Mouse (Mus musculus) midbrain, embryonic 16.5 days (tissue): ENCODE measurements around the gene Camta1. TPM values are rescaled to one million over a fixed set of nuclear protein-coding genes. Genes with fewer than 3 reads are reported as not detected.

ENCODE experiments used
- ATAC-seq: fragments of 200-750 bp; cut with Nextera tagmentation; 2 replicates; pipeline ENCODE4 v1.8.0; 2017; ENCODE audit warnings: moderate TSS enrichment
- H3K27ac ChIP-seq: fragments of 300-500 bp; sonication (generic); 2 replicates; pipeline ENCODE4 v1.5.1; 2014; ENCODE audit warnings: mild to moderate bottlenecking, low read length, mixed read lengths
- H3K27me3 ChIP-seq: fragments of 300-500 bp; sonication (generic); 2 replicates; pipeline ENCODE4 v1.6.1; 2014; ENCODE audit warnings: low read depth, low read length, mixed read lengths; ENCODE audit not compliant: control insufficient read depth, insufficient read depth
- H3K36me3 ChIP-seq: fragments of 300-500 bp; sonication (generic); 2 replicates; pipeline ENCODE4 v1.6.1; 2014; ENCODE audit warnings: mild to moderate bottlenecking, low read length, moderate library complexity, mixed read lengths; ENCODE audit not compliant: control insufficient read depth, insufficient read depth
- H3K4me1 ChIP-seq: fragments of 300-500 bp; sonication (generic); 2 replicates; pipeline ENCODE4 v1.6.1; 2014; ENCODE audit warnings: mild to moderate bottlenecking, low read length, mixed read lengths; ENCODE audit not compliant: control insufficient read depth, insufficient read depth
- H3K4me2 ChIP-seq: fragments of 300-500 bp; sonication (generic); 2 replicates; pipeline ENCODE4 v1.6.1; 2014; ENCODE audit warnings: mild to moderate bottlenecking, low read length, mixed read lengths
- H3K4me3 ChIP-seq: fragments of 300-500 bp; sonication (generic); 2 replicates; pipeline ENCODE4 v1.5.1; 2014; ENCODE audit warnings: low read depth, mild to moderate bottlenecking, low read length, moderate library complexity, mixed read lengths
- H3K9ac ChIP-seq: fragments of 300-500 bp; sonication (generic); 2 replicates; pipeline ENCODE4 v1.6.1; 2014; ENCODE audit warnings: low read depth, low read length, mixed read lengths
- H3K9me3 ChIP-seq: fragments of 300-500 bp; sonication (generic); replicated peaks from 2 replicates; pipeline ENCODE4 v1.6.1; 2014; ENCODE audit warnings: mild to moderate bottlenecking, low read length, mixed read lengths; ENCODE audit not compliant: control insufficient read depth, poor library complexity, severe bottlenecking
- WGBS: fragments of 180-500 bp; shearing (Covaris S2); extraction: QIAGEN DNeasy Blood & Tissue Kit; methylation state at CpG from one replicate; pipeline ENCODE4 v1.1.7; 2014; 5-methylcytosine and 5-hydroxymethylcytosine counted together
- polyA plus RNA-seq: library from polyadenylated mRNA; unstranded; fragments of >200 nt; fragmentation: Nextera tagmentation; extraction: Ambion mirVana; gene quantifications from 2 replicates; pipeline ENCODE4 v1.2.1, GENCODE M21; 2015

The Camta1 gene
- polyA plus RNA-seq, 1 experiment from 2014 or later = 159 TPM

- no peak for ATAC-seq
Observed at GRCm38 (mm10) chr4:151777451-151777850, 84.2 kb downstream of the Camta1 start.

GRCm38 (mm10) chr4:151775441-151775840 is 86.2 kb downstream of the Camta1 start:
- no peak for ATAC-seq
- no peaks in the 10 kb centered on the region for H3K36me3 ChIP-seq
- H3K4me3 ChIP-seq = no peak overlapping the region
- H3K27ac ChIP-seq = no peak overlapping the region
- H3K4me1 ChIP-seq = 0 out of 2 replicates have a peak, but pooled peaks cover 2% of the 10 kb centered on the region
- WGBS = 86% methylated on average over 7 of the region's 7 CpGs
- no peak overlapping the region for H3K4me2 ChIP-seq
- H3K27me3 ChIP-seq = no peaks in the 10 kb centered on the region
- no peaks in the 10 kb centered on the region for H3K9me3 ChIP-seq
- H3K9ac ChIP-seq = no peak overlapping the region

More at GRCm38 (mm10) chr4:151777451-151777850, 84.2 kb downstream of the Camta1 start:
- Histone ChIP-seq H3K4me1 (0 out of 2 replicates have a peak, but pooled peaks cover 2% of the 10 kb centered on the region), H3K27me3 (no peaks in the 10 kb centered on the region), H3K9ac (no peak overlapping the region), H3K27ac (no peak overlapping the region), H3K4me2 (no peak overlapping the region), H3K4me3 (no peak overlapping the region), H3K36me3 (no peaks in the 10 kb centered on the region), H3K9me3 (no peaks in the 10 kb centered on the region)
- WGBS = 77% methylated on average over 6 of the region's 6 CpGs

DNA sequence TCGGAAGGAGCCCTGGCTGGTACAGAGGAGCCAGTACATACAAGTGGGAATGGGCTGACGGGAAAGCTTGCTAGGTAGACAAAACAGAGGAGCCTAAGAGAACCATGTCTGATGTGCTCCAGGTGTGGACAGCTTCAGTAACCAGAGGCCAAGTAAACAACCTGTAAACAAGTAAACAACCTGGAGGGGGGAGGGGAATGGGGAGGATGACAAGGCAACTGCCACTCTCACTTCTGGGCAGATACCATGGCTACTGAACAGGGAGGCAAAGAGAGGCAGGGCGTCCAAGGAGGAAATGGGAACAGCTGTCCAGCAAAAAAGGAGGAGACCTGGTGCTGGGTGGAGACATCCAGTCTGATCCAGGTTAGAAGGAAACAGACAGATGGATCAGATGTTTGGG is 88.0 kb downstream of the Camta1 start:
- Histone ChIP-seq H3K4me2 (no peak overlapping the region), H3K4me3 (no peak overlapping the region), H3K4me1 (0 out of 2 replicates have a peak, but pooled peaks cover 2% of the 10 kb centered on the region), H3K27me3 (no peaks in the 10 kb centered on the region), H3K36me3 (no peaks in the 10 kb centered on the region), H3K9ac (no peak overlapping the region), H3K9me3 (no peaks in the 10 kb centered on the region), H3K27ac (no peak overlapping the region)
- 86% methylated on average over 3 of the region's 3 CpGs for WGBS
- ATAC-seq = peak; percentile 64

GRCm38 (mm10) chr4:151773007-151773406 is 88.7 kb downstream of the Camta1 start:
- H3K27me3 ChIP-seq = no peaks in the 10 kb centered on the region
- H3K27ac ChIP-seq = no peak overlapping the region
- 93% methylated on average over 5 of the region's 5 CpGs for WGBS
- H3K9ac ChIP-seq = no peak overlapping the region
- H3K4me3 ChIP-seq = no peak overlapping the region
- no peak overlapping the region for H3K4me2 ChIP-seq
- H3K4me1 ChIP-seq = no peaks in the 10 kb centered on the region
- no peaks in the 10 kb centered on the region for H3K36me3 ChIP-seq
- no peaks in the 10 kb centered on the region for H3K9me3 ChIP-seq
- ATAC-seq = no peak

DNA sequence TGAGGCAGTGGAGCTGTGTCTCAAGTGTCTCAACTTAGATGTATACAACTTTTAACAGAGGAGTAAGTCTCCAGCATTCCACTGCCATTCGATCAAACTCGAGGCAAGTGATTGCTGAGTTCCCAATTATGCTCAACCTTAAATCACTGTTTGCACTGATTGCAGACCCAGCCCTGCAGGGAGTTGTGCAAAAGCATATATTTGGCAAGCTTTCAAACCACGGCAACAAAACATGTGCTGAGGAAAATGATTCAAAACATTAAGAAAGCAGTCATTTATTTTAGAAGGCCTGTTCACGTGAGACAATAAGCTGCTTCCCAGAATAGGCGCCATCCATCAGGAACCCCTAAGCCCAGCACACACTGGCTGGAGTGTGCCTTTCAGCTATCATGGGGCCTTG is 91.0 kb downstream of the Camta1 start:
- no peak for ATAC-seq
- Histone ChIP-seq H3K9me3 (no peaks in the 10 kb centered on the region), H3K9ac (no peak overlapping the region), H3K27ac (no peak overlapping the region), H3K4me2 (no peak overlapping the region), H3K27me3 (no peaks in the 10 kb centered on the region), H3K4me1 (peaks cover 2% of the 10 kb centered on the region; the same call in 1 of the 2 replicates), H3K4me3 (no peak overlapping the region), H3K36me3 (no peaks in the 10 kb centered on the region)
- WGBS = 68% methylated on average over 5 of the region's 5 CpGs

DNA sequence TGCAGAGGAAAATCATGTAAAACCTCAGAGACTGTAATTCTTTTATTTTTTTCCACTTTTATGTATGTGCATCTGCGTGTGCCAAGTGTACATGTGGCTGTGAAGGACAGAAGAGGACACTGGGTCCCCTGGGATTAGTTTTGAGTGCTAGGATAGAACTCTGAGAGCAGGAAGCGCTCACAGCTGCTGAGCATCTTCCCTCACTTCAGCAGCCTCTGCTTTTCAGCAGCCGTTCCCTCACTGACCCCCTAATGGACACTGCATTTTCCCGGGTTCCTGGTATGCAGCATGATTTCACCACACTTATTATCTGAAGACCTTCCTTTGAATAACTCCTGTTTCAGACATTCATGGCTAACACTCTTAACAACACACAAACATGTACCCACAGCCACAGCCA is 93.9 kb downstream of the Camta1 start:
- H3K4me3 ChIP-seq = no peak overlapping the region
- H3K27me3 ChIP-seq = no peaks in the 10 kb centered on the region
- H3K9ac ChIP-seq = no peak overlapping the region
- H3K36me3 ChIP-seq = no peaks in the 10 kb centered on the region
- H3K4me2 ChIP-seq = no peak overlapping the region
- H3K27ac ChIP-seq = no peak overlapping the region
- WGBS = 91% methylated on average over 4 of the region's 4 CpGs
- H3K4me1 ChIP-seq = peaks cover 8% of the 10 kb centered on the region; the same call in 1 of the 2 replicates
- no peaks in the 10 kb centered on the region for H3K9me3 ChIP-seq
- no peak for ATAC-seq

DNA sequence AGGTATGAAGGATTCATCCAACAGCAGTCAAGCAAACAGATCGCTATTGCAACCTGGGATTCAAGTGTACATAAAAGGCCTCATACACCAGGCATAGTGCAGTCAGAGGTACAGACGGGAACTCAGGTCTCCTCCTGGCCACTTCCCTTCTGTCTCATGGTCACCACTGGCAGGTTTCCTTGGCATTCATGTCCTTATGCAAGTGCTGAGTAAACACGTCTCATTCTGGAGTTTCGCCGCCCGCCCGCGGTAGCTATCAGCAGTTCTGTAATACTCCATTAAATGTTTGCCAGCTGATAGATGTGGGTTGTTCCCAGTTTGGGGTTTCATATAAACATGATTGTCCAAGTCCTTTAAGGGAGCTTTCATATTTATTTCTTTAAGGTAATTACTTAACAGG is 94.3 kb downstream of the Camta1 start:
- Histone ChIP-seq H3K27ac (no peak overlapping the region), H3K9me3 (no peaks in the 10 kb centered on the region), H3K36me3 (no peaks in the 10 kb centered on the region), H3K27me3 (no peaks in the 10 kb centered on the region), H3K9ac (no peak overlapping the region), H3K4me3 (no peak overlapping the region), H3K4me1 (peaks cover 8% of the 10 kb centered on the region; the same call in 1 of the 2 replicates), H3K4me2 (no peak overlapping the region)
- ATAC-seq = no peak
- 90% methylated on average over 8 of the region's 8 CpGs for WGBS

DNA sequence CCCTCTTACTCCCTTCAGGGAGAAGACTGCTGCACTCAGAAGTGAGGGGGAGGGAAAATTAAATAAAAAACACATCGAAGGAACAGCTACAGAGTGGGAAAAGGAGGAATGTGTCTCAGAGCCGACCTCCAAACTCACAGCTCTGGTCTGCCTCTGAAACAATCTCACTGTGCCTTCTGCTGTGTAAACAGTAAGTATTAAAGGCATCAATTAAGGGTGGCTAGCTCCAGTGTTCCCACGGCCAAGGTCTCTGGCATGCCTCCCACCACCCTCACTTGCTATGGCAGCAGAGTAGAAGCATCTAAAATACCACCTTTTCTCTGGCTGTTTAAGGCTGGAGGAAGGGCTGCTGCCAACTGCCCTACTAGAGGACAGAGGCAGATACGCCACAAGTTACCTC is 96.3 kb downstream of the Camta1 start:
- H3K4me3 ChIP-seq = no peak overlapping the region
- H3K27me3 ChIP-seq = no peaks in the 10 kb centered on the region
- no peak overlapping the region for H3K9ac ChIP-seq
- H3K27ac ChIP-seq = no peak overlapping the region
- H3K4me1 ChIP-seq = peaks cover 8% of the 10 kb centered on the region; the same call in 1 of the 2 replicates
- H3K36me3 ChIP-seq = no peaks in the 10 kb centered on the region
- no peak overlapping the region for H3K4me2 ChIP-seq
- 57% methylated on average over 4 of the region's 4 CpGs for WGBS
- ATAC-seq = no peak
- no peaks in the 10 kb centered on the region for H3K9me3 ChIP-seq

DNA sequence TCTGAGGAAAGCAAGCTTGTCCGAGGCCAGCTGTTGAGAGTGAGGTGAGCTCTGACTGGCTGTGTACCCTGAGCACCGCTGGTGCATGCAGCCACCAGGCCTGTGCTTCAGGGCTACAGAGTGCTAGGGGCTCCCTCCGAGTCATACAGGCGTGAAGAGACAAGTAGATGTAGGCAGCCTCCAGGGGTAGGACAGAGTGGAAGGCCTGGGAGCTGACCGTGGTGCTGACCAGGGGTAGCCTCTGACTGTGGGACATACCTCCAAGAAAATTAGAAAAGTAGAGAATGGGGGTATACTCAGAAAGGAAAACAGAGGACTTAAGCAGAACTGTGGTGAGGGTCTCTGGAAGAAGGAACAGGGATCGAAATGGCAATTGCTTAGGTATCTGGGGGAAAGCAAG is 97.7 kb downstream of the Camta1 start:
- ATAC-seq = no peak
- WGBS = 44% methylated on average over 6 of the region's 6 CpGs
- Histone ChIP-seq H3K9me3 (no peaks in the 10 kb centered on the region), H3K4me3 (no peak overlapping the region), H3K27ac (no peak overlapping the region), H3K9ac (no peak overlapping the region), H3K4me2 (no peak overlapping the region), H3K27me3 (no peaks in the 10 kb centered on the region), H3K36me3 (no peaks in the 10 kb centered on the region), H3K4me1 (peaks cover 8% of the 10 kb centered on the region; the same call in 1 of the 2 replicates)
